Mouse (Mus musculus) thymus, postnatal 36 days (tissue): ENCODE results near the gene Pgap2.

Source experiments
- DNase-seq, 2 experiments: peaks; one replicate each; pipeline ENCODE4 v3.0.0; 2022; ENCODE audit warnings: mixed read lengths in 2 of 2

Gene Pgap2

GRCm38 (mm10) chr7:102242917-102243316, 32.9 kb downstream of the Pgap2 start:
- no peak for DNase-seq

GRCm38 (mm10) chr7:102243870-102244269, 33.9 kb downstream of the Pgap2 start:
- DNase-seq: peak in 1 of 2 experiments; percentile 41

GRCm38 (mm10) chr7:102244782-102245535, 35.0 kb downstream of the Pgap2 start:
- DNase-seq: no peak

GRCm38 (mm10) chr7:102245775-102246174, 35.8 kb downstream of the Pgap2 start:
- peak in 1 of 2 experiments; percentile 52 for DNase-seq

GRCm38 (mm10) chr7:102246265-102246664, 36.3 kb downstream of the Pgap2 start:
- no peak for DNase-seq

GRCm38 (mm10) chr7:102246956-102247797, 37.2 kb downstream of the Pgap2 start:
- no peak for DNase-seq

GRCm38 (mm10) chr7:102248691-102249404, 38.8 kb downstream of the Pgap2 start:
- DNase-seq: peak; percentile 61

GRCm38 (mm10) chr7:102249531-102249895, 39.5 kb downstream of the Pgap2 start:
- peak; percentile 76 to 84 for DNase-seq

- peak; percentile 82 to 87 for DNase-seq
Measured at GRCm38 (mm10) chr7:102249896-102250630, 40.1 kb downstream of the Pgap2 start.

GRCm38 (mm10) chr7:102250631-102251214, 40.7 kb downstream of the Pgap2 start:
- DNase-seq: peak; percentile 93 to 97

GRCm38 (mm10) chr7:102253631-102254030, 43.6 kb downstream of the Pgap2 start:
- no peak for DNase-seq

- DNase-seq: no peak
Measured at GRCm38 (mm10) chr7:102255954-102256353, 45.9 kb downstream of the Pgap2 start, which contains the start of gene Rhog. Gene Rhog (minus strand): TSS chr7:102256054.

- DNase-seq: no peak
Measured at GRCm38 (mm10) chr7:102256636-102257035, 46.6 kb downstream of the Pgap2 start.

GRCm38 (mm10) chr7:102258189-102258588, 48.2 kb downstream of the Pgap2 start:
- peak; percentile 77 to 83 for DNase-seq

GRCm38 (mm10) chr7:102258753-102259152, 48.7 kb downstream of the Pgap2 start:
- no peak for DNase-seq

- no peak for DNase-seq
Measured at GRCm38 (mm10) chr7:102259716-102260479, 49.9 kb downstream of the Pgap2 start.

GRCm38 (mm10) chr7:102260518-102260917, 50.5 kb downstream of the Pgap2 start:
- DNase-seq: peak in 1 of 2 experiments; percentile 57

GRCm38 (mm10) chr7:102263020-102263419, 53.0 kb downstream of the Pgap2 start:
- DNase-seq: no peak

- peak in 1 of 2 experiments; percentile 50 for DNase-seq
Measured at GRCm38 (mm10) chr7:102266021-102266400, 56.0 kb downstream of the Pgap2 start.

- peak; percentile 79 to 82 for DNase-seq
Measured at GRCm38 (mm10) chr7:102266401-102267042, 56.5 kb downstream of the Pgap2 start.
